Mouse (Mus musculus) embryonic facial prominence, embryonic 11.5 days (tissue): ENCODE data around the gene Gltp. TPM values are rescaled to one million over a fixed set of nuclear protein-coding genes. Genes with fewer than 3 reads are reported as not detected.
A peak's percentile ranks its signal among the peaks of the same experiment; 100 is the strongest.

Source experiments
- ATAC-seq: fragments of 200-750 bp; cut with Nextera tagmentation; replicated peaks from 2 replicates; pipeline ENCODE4 v1.8.0; 2017; ENCODE audit warnings: low read depth; ENCODE audit not compliant: insufficient number of reproducible peaks, low FRiP score, low TSS enrichment
- DNase-seq: peaks from one replicate; pipeline ENCODE4 v3.0.0-alpha.2; 2015; ENCODE audit warnings: low spot score
- H3K27ac ChIP-seq: fragments of 300-500 bp; sonication (generic); replicated peaks from 2 replicates; pipeline ENCODE4 v1.5.1; 2014; ENCODE audit warnings: mild to moderate bottlenecking, low read depth, low read length, control low read depth
- H3K27me3 ChIP-seq: fragments of 300-500 bp; sonication (generic); 2 replicates; pipeline ENCODE4 v1.6.1; 2014; ENCODE audit warnings: mild to moderate bottlenecking, low read length, moderate library complexity, mixed read lengths; ENCODE audit not compliant: control insufficient read depth, insufficient read depth
- H3K36me3 ChIP-seq: fragments of 300-500 bp; sonication (generic); replicated peaks from 2 replicates; pipeline ENCODE4 v1.6.1; 2014; ENCODE audit warnings: low read depth, mild to moderate bottlenecking, low read length, moderate library complexity, mixed read lengths; ENCODE audit not compliant: control insufficient read depth, insufficient read depth
- H3K4me1 ChIP-seq: fragments of 300-500 bp; sonication (generic); 2 replicates; pipeline ENCODE4 v1.6.1; 2014; ENCODE audit warnings: low read length, mixed read lengths; ENCODE audit not compliant: control insufficient read depth, insufficient read depth
- H3K4me2 ChIP-seq: fragments of 300-500 bp; sonication (generic); 2 replicates; pipeline ENCODE4 v1.6.1; 2014; ENCODE audit warnings: low read depth, mild to moderate bottlenecking, control low read depth, low read length, moderate library complexity
- H3K4me3 ChIP-seq: fragments of 300-500 bp; sonication (generic); 2 replicates; pipeline ENCODE4 v1.5.1; 2014; ENCODE audit warnings: low read depth, low read length, control low read depth
- H3K9ac ChIP-seq: fragments of 300-500 bp; sonication (generic); replicated peaks from 2 replicates; pipeline ENCODE4 v1.6.1; 2014; ENCODE audit warnings: mild to moderate bottlenecking, control low read depth, low read length
- H3K9me3 ChIP-seq: fragments of 300-500 bp; sonication (generic); replicated peaks from 2 replicates; pipeline ENCODE4 v1.6.1; 2016; ENCODE audit warnings: mild to moderate bottlenecking, low read length, inconsistent platforms, mixed read lengths; ENCODE audit not compliant: control insufficient read depth
- WGBS: fragments of 180-500 bp; shearing (Covaris S2); extraction: QIAGEN DNeasy Blood & Tissue Kit; methylation state at CpG from one replicate; pipeline ENCODE4 v1.1.7; 2014; 5-methylcytosine and 5-hydroxymethylcytosine counted together
- polyA plus RNA-seq: library from polyadenylated mRNA; unstranded; fragments of >200 nt; fragmentation: Nextera tagmentation; extraction: Ambion mirVana; gene quantifications from 2 replicates; pipeline ENCODE4 v1.2.1, GENCODE M21; 2014

Gltp gene
- polyA plus RNA-seq, 1 experiment from 2014 or later = 57.3 TPM

DNA sequence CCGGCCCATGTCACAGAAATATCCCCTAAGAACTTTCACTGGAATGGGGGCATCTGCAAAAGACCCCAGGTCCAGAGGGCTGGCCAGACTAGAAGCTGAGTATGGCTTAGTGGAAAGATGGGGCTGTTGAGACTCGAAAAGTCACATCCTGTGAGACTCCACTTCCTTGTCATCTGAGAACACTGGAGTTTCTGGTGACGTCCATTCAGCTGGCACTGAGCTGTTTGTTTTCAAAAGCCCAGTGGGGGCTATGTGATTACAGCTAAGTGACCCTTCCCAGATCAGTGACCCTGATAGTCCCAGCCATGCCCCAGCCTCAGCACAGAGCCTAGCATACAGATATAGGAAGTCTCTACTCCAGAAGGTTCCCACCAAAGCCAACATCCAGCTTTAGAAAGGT, 39.3 kb downstream of the Gltp start:
- no peak overlapping the region for H3K4me3 ChIP-seq
- H3K9ac ChIP-seq = no peak overlapping the region
- H3K27me3 ChIP-seq = peaks cover 1% of the 10 kb centered on the region
- H3K4me1 ChIP-seq = no peaks in the 10 kb centered on the region; the same call in 1 of the 2 replicates
- no peaks in the 10 kb centered on the region for H3K9me3 ChIP-seq
- peak; percentile 32 for DNase-seq
- H3K27ac ChIP-seq = no peak overlapping the region
- no peak for ATAC-seq
- no peaks in the 10 kb centered on the region for H3K36me3 ChIP-seq
- 14% methylated on average over 3 of the region's 3 CpGs for WGBS
- no peak overlapping the region for H3K4me2 ChIP-seq

- Histone ChIP-seq H3K4me1 (no peaks in the 10 kb centered on the region; the same call in 1 of the 2 replicates), H3K9ac (no peak overlapping the region)
- ATAC-seq = no peak
These were observed 39.8 kb downstream of the Gltp start for GRCm38 (mm10) chr5:114651002-114651401.

GRCm38 (mm10) chr5:114648728-114649311, 42.0 kb downstream of the Gltp start:
- H3K4me3 ChIP-seq = no peak overlapping the region
- ATAC-seq = no peak
- DNase-seq = no peak
- no peaks in the 10 kb centered on the region for H3K36me3 ChIP-seq
- H3K27me3 ChIP-seq = no peaks in the 10 kb centered on the region
- H3K9me3 ChIP-seq = no peaks in the 10 kb centered on the region
- 69% methylated on average over 11 of the region's 11 CpGs for WGBS
- H3K4me2 ChIP-seq = no peak overlapping the region
- no peak overlapping the region for H3K27ac ChIP-seq
- H3K9ac ChIP-seq = no peak overlapping the region
- no peaks in the 10 kb centered on the region; the same call in 1 of the 2 replicates for H3K4me1 ChIP-seq

More at GRCm38 (mm10) chr5:114651002-114651401, 39.8 kb downstream of the Gltp start:
- H3K4me2 ChIP-seq = no peak overlapping the region
- H3K4me3 ChIP-seq = no peak overlapping the region
- DNase-seq = no peak
- no peaks in the 10 kb centered on the region for H3K27me3 ChIP-seq
- WGBS = 23% methylated on average over 14 of the region's 14 CpGs
- no peaks in the 10 kb centered on the region for H3K9me3 ChIP-seq
- H3K36me3 ChIP-seq = no peaks in the 10 kb centered on the region
- no peak overlapping the region for H3K27ac ChIP-seq

DNA sequence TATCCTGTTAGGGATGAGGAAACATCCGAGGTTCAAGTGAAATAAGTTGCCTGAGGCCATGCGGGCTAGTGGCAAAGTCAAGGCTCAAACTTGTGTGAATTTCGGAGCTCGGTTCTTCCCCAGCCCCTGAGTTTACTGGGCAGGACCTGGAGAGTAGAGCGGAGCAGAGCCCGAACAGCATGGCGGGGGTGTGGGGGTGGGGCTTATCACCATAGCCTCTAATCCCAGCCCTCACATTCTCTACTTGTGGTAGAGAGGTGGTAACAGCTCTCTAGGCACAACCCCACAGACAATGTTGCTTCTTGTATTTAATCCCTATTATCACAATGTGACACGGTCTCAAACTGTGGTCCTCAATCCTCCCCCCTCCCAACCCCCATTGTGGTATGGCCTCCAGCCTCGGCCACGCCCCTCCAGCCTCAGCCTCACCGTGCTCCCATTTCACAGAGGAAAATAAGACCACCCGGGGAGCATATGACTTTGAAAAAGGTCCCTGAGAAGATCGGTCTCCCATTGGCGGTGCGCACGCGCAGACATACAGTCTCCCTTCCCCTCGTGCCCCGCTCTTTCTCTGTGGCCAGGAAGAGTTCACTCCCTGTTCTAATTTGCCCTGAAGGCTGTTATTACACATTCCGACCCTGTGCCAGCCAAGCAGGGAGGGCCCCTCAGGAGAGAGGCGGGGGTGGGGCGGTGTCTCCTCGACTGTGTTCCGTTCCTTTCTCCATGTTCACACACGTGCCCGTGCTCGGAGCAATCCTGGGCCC, 43.4 kb downstream of the Gltp start:
- H3K4me2 ChIP-seq = peak overlapping the region; percentile 52
- H3K4me3 ChIP-seq = peak overlapping the region; percentile 21
- peak; percentile 80 for DNase-seq
- no peaks in the 10 kb centered on the region for H3K9me3 ChIP-seq
- H3K9ac ChIP-seq = peak overlapping the region; percentile 50
- WGBS = under 1% methylated on average over 27 of the region's 27 CpGs
- no peaks in the 10 kb centered on the region for H3K36me3 ChIP-seq
- H3K27me3 ChIP-seq = no peaks in the 10 kb centered on the region
- no peaks in the 10 kb centered on the region; the same call in 1 of the 2 replicates for H3K4me1 ChIP-seq
- peak; percentile 64 for ATAC-seq
- no peak overlapping the region for H3K27ac ChIP-seq

- Histone ChIP-seq H3K9ac (no peak overlapping the region), H3K4me1 (no peaks in the 10 kb centered on the region; the same call in 1 of the 2 replicates), H3K27me3 (no peaks in the 10 kb centered on the region), H3K27ac (no peak overlapping the region), H3K4me2 (no peak overlapping the region), H3K9me3 (no peaks in the 10 kb centered on the region), H3K36me3 (no peaks in the 10 kb centered on the region), H3K4me3 (no peak overlapping the region)
- no peak for ATAC-seq
- DNase-seq = no peak
- WGBS = 78% methylated on average over 5 of the region's 5 CpGs
These were observed 44.9 kb downstream of the Gltp start for GRCm38 (mm10) chr5:114645916-114646315.

DNA sequence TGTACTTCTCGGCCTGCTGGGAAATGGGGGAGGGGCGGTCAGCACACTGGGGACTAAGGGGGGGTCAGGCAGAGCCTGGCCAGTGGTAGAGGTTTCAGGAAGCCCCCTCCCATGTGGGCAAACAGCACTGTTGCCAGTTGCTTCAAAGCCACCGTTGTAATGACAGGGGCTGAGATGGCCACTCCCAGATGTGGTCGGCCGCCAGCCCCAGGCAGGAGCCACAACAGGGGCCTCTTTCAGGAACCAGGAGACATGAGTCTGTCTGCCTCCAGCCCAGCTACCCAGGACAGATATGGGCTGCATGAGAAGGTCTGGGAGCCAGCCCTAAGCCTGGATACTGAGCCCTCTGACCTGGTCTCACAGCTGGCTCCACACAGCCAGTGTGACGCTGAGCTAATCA, 45.9 kb downstream of the Gltp start:
- ATAC-seq (no peak), DNase-seq (no peak)
- 0 out of 2 replicates have a peak overlapping the region, but pooled peaks have one; percentile 6 for H3K9ac ChIP-seq
- 21% methylated on average over 6 of the region's 6 CpGs for WGBS
- H3K4me2 ChIP-seq = no peak overlapping the region
- no peak overlapping the region for H3K4me3 ChIP-seq
- no peak overlapping the region for H3K27ac ChIP-seq
- H3K27me3 ChIP-seq = no peaks in the 10 kb centered on the region
- no peaks in the 10 kb centered on the region for H3K36me3 ChIP-seq
- H3K9me3 ChIP-seq = no peaks in the 10 kb centered on the region
- no peaks in the 10 kb centered on the region for H3K4me1 ChIP-seq

DNA sequence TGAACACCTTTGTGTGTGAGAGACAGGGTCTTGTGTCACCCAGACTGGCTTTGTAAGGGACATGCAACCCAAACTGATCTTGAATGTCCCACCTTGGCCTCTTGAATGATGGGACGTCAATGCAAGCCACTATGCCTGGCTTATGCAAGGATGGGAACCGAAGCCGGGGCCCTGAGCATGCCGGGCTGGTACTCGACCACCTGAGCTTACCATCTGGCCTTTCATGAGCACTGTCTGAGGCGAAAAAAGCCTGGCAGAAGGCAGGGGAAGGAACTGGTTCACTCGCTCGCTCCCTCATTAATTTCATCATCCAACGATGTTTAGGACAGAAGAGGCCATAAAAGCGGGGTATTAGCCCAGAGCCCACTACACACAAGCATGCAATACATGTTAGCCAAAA, 50.0 kb downstream of the Gltp start:
- no peak overlapping the region for H3K4me3 ChIP-seq
- H3K4me2 ChIP-seq = no peak overlapping the region
- no peak overlapping the region for H3K27ac ChIP-seq
- no peak overlapping the region for H3K9ac ChIP-seq
- no peaks in the 10 kb centered on the region for H3K9me3 ChIP-seq
- ATAC-seq (no peak), DNase-seq (no peak)
- WGBS = 82% methylated on average over 10 of the region's 10 CpGs
- H3K27me3 ChIP-seq = no peaks in the 10 kb centered on the region
- H3K36me3 ChIP-seq = no peaks in the 10 kb centered on the region
- peaks cover 5% of the 10 kb centered on the region; the same call in 1 of the 2 replicates for H3K4me1 ChIP-seq

- Histone ChIP-seq H3K9me3 (no peaks in the 10 kb centered on the region), H3K27me3 (no peaks in the 10 kb centered on the region), H3K9ac (0 out of 2 replicates have a peak overlapping the region, but pooled peaks have one; percentile 22), H3K36me3 (no peaks in the 10 kb centered on the region), H3K27ac (no peak overlapping the region), H3K4me3 (no peak overlapping the region), H3K4me2 (peak overlapping the region; percentile 29), H3K4me1 (peaks cover 5% of the 10 kb centered on the region; the same call in 1 of the 2 replicates)
- DNase-seq = no peak
- 18% methylated on average over 7 of the region's 7 CpGs for WGBS
- ATAC-seq = 0 out of 2 replicates have a peak, but pooled peaks have one; percentile 20
These were observed 51.2 kb downstream of the Gltp start for GRCm38 (mm10) chr5:114639645-114639957.
